Mouse (Mus musculus): Measurements from ENCODE around the gene Slc19a1.

Slc19a1 gene

GRCm38 (mm10) chr10:77032591-77033322 is 716 bp downstream of the Slc19a1 start:
- WGBS: 1% methylated on average over 49 of the region's 49 CpGs

GRCm38 (mm10) chr10:77033323-77034025 is 1.4 kb downstream of the Slc19a1 start:
- 1% methylated on average over 30 of the region's 30 CpGs for WGBS

DNA sequence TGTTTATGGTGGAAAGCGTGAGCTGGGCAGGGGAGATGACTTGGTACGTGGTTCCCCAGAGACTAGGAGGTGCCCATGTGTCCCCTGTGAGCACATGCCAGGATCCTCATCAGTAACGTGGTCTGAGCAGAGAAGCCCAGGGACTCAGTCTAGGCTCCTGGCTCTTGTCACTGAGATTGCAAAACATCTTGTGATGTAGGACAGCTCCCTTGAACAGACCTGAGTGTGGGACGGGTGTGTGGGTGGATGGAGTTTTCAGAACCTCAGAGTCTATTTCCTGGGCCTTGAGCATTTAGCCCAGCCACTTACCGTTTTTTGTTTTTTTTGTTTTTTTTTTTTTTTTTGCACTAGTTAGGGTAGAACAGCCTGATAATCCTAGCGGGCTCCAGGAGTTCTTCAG is 3.4 kb downstream of the Slc19a1 start:
- 53% methylated on average over 6 of the region's 6 CpGs for WGBS

DNA sequence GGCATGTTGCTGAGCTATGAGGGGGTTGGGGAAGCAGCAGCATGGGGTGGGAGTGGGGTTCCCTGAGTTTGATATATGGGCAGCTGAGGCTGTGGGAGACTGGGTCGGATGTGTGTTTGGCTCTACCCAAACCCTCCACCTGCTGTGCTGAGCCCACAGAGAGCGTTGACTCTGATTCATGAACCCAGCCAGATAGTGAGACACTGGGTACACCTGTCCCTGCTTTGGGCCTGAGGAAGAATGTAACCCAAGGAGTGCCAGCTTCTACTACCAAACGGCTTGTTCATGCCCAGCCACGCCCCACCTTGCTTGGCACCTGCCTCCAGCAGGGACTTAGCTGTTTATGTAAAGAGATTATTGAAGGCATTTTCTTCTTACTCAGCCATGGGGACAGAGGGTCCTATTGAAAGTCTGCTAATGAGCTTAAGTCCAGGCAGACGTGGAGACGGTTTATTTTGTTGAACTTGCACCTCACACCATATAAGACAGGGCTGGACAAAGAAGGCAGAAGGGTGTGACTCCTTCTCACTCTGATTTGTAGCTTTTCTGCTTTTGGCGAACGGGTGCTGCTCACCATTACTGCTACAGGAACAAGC is 6.6 kb downstream of the Slc19a1 start:
- WGBS: 78% methylated on average over 8 of the region's 8 CpGs

DNA sequence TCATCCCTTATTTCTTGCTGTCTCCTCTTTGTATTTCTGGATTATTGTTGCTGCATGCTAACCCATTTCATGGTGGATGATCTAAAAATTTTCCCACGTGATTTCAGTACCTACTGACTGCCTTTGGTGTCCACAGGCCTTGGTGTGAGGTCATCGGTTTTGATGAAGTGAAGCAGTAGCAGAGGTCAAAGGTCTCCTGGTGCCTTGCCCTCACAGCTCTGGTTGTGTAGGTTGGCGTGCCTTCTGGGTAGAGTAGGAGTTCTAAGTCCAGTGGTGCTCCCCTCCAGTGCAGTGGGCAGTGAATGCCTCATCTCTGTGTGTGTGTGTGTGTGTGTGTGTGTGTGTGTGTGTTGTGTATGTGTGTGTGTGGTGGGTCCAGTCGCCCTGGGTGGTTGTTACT is 16.2 kb downstream of the Slc19a1 start:
- 83% methylated on average over 4 of the region's 4 CpGs for WGBS

DNA sequence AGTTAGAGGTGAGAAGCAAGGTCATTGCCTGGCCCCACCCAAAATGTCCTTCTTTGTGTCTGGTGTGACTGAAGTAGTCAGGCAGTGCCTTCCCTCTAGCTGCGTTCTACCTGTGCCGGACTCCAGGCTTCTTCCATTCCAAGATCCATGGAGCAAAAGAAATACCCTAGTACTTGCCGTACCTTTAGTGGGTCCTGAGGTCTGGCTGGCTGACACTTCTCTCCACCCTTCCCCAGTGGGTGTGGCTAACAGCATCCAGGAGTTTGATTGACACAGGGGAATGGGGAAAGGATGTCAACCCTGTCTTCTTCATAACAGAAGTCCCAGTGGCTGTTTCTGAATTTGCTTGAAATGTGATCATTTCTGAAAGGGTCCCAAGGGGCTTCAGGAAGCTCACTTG is 16.6 kb downstream of the Slc19a1 start:
- WGBS: 96% methylated on average over 3 of the region's 3 CpGs

- WGBS: 73% methylated on average over 10 of the region's 10 CpGs
Observed at GRCm38 (mm10) chr10:77056768-77057167, 24.7 kb downstream of the Slc19a1 start.

- 56% methylated on average over 3 of the region's 3 CpGs for WGBS
Observed at GRCm38 (mm10) chr10:77061426-77061825, 29.4 kb downstream of the Slc19a1 start.

DNA sequence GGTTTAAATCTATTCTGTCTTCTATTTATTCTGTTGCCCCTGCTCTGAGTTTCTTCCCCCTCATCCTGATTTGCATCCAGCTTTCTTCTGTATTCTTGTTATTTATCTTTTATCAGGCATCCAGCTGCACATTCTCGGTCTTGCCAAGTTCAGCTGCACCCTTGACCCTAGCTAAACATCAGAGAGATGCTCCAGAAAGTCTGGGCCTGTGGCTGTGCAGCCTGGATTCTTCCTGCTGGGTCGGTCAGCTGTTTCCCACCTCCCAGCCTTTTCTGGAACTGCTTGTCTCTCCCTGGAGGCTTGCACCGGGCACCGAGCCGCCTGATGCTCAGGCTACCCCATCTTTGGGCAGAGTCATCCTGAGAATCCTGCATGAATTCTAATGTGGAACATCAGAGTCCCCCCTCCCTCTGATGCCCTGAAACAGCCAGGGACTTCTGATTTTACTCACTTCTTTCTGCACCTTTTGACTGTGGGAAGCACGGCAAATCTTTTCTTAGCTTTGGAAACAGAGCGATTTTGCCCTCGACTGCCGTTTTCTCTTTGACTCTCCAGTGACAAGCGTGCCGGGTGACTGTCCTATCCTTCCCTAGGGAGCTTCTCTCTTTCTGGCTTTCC is 30.5 kb downstream of the Slc19a1 start:
- WGBS: 54% methylated on average over 11 of the region's 11 CpGs

GRCm38 (mm10) chr10:77064239-77064638 is 32.2 kb downstream of the Slc19a1 start:
- 97% methylated on average over 3 of the region's 3 CpGs for WGBS

DNA sequence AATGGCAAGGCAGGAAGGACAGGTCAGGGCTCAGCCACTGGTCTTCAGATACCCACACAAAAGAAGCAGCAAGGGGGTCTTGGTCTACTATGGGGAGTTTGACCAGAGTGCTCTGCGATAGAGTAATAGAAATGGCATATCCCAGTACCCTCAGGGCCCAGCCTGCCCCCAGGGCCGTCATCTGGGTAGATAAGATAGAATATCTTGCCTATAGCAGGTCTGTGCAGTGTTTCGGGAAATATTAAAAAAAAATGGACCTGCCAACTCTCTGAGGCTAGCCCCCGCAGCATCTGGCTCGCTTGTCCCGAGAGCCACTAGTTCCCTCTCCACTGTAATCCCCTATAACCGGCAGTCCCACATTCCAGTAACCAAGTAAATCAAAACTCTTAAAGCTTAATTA is 36.4 kb downstream of the Slc19a1 start:
- WGBS: 92% methylated on average over 7 of the region's 7 CpGs

- 61% methylated on average over 4 of the region's 4 CpGs for WGBS
Observed at GRCm38 (mm10) chr10:77070072-77070471, 38.0 kb downstream of the Slc19a1 start.

DNA sequence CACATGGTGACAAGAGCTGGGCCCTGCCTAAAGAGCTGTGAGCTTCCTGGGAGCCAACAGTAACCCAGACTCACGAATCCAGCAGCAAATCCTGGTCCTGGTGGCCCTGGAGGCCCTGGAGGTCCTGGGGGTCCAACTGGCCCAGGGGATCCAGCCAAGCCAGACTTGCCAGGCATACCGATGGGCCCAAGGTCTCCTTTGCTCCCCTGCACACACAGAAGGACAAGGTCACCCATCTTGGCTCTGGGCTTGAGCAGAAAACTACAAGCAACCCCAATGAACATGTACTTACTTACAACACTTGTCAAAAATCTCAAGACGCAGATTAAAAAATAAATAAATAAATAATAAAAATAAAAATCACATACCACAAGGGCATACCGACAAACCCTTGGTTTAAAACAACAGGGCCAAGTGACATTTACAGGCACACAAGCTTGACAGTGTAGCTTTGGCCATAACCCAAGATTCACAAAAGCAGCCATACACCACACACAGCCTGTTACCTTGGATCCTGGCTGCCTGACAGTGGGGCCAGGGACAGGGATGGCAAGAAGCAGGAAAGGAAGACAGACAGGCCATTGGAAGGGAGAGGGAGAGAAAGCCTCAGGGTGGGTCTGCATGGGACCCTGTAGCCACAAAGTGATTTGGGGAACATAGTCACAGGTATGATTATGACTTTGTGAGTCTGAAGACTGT is 42.4 kb downstream of the Slc19a1 start:
- 83% methylated on average over 4 of the region's 4 CpGs for WGBS

GRCm38 (mm10) chr10:77078456-77078855 is 46.4 kb downstream of the Slc19a1 start:
- 90% methylated on average over 4 of the region's 4 CpGs for WGBS

DNA sequence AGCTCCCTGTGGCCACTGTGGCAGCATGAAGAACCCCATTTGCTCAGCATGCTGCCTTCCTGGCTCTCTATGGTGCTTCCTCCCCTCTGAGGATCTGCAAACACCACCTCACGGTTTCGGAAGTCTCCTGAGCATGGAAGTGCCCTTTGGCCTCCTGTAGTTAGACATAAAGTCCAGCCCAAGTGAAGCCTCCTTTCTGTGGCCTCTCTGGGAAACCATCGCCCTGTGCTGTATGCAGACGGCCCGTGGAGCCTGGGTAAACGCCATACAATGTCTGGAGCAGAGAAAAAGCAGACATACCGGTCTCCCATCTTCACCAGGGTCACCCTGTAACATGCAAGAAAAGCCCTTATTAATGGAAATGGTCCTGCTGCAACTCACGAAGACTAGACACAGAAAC is 46.9 kb downstream of the Slc19a1 start:
- WGBS: 84% methylated on average over 8 of the region's 8 CpGs

DNA sequence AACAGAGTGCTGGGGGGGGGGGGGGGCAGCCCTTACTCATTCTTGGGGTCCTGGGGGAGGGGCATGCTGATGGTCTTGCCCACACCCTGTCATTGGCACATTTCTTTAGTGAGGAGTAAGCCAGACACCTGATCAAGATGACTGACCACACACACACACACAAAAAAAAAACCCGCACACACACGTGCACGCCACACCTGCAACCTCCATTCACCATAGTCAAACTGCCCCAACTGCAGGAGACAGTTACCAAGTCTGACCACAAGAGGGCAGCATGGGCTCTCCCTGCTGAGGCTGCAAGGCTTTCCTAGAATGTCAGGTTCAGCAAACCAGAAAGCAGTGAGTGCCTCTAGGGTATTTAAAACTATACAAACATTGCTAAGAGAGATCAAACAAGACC is 50.4 kb downstream of the Slc19a1 start:
- WGBS: 7% methylated on average over 3 of the region's 3 CpGs

- WGBS: 34% methylated on average over 5 of the region's 5 CpGs
Observed at GRCm38 (mm10) chr10:77082921-77083320, 50.9 kb downstream of the Slc19a1 start.

GRCm38 (mm10) chr10:77084568-77084967 is 52.5 kb downstream of the Slc19a1 start:
- WGBS: 83% methylated on average over 1 of the region's 1 CpGs

DNA sequence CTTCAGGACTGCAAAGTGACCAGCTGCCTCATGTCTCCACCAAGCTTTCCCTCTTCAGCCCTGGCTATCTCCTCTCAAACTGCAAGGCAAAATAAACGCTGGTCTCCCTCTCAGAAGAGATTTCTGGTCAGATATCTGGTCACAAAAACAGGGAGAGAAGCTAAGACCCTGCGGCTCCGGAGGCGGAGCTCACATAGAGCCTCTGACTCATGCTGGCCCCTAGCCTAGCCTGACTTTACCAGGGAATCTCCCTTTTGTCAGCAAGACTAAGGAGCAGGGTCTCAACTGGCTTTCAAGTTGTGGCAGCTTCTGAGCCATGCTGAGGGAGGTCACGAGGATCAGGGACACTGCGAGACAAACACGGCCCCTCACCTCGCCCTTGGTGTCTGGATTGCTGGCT is 57.3 kb downstream of the Slc19a1 start:
- 73% methylated on average over 8 of the region's 8 CpGs for WGBS

- 91% methylated on average over 5 of the region's 5 CpGs for WGBS
Observed at GRCm38 (mm10) chr10:77090063-77090462, 58.0 kb downstream of the Slc19a1 start.

DNA sequence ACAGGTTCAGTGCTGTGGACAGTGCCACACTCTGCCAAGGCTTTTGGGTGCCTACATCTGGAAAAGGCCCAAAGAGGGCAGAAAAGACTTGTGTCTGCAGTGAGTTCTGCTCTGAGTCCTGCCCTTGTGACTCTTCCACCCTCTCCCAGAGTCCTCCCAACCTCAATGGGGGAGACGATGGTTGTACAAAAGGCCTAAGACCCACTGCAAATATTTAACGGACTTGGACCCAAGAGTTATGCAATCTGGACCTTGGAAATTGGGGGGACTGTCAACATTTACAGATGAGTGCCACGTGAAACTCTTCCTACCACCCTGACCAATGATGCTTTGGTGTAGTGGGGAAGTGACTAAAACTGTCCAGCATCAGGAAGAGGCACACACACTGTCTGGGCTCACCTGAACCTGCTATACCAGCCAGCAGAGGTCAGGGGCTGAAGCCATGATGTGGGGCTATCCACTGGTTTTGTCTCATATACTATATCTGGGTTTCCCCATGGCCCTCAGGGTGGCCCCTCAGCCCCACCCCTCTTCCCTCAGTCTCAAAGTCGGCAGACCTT is 59.6 kb downstream of the Slc19a1 start:
- 86% methylated on average over 4 of the region's 4 CpGs for WGBS

DNA sequence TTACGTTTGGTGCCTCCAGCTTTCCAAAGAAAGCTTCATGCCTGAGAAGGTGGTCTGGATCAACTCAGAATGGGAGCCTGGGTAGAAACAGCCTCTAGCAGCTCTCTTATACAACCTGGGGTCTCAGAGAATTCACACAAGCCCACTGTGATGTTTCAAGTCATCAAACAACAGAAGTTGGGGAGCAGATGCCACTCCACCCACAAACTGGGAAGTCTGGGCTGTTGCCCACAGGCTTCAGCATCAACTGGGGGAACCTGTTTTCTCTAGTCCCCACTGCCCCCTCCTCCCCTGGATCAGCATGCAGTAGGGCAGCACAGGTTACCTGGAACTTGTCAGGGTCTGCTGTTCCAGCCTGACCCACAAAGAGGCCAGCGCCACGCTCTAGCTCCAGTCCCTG is 63.6 kb downstream of the Slc19a1 start:
- 85% methylated on average over 3 of the region's 3 CpGs for WGBS

Data from cerebral cortex, adult 2 months (tissue).